Mouse (Mus musculus): ENCODE measurements around the gene Zfyve19.

DNA sequence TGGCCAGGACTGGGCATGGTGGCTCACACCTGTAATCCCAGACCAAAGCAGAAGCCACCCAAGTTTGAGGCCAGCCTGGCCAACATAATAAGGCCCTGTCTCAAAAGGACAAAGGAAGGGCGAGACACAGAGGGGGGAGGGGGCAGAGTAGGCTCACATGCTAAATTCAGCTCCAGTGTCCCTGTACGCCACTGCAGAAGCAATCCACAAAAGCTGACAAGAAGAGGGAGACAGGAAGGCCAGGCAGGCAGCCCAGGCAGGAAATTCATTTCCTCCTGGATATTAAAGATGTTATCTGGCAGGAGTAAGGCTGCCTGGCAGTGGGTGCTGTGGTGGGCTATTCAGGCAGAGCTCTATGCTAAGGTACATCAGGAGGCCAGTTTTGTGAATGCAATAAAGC lies 47.2 kb upstream of the Zfyve19 start:
- TF ChIP-seq POLR2A (IDR thresholded peaks at IDR 0.05; ENCODE audit: borderline replicate concordance, control insufficient read depth, low read depth, low read length) (no peak), CTCF (IDR thresholded peaks at IDR 0.05; ENCODE audit: control insufficient read depth, insufficient read depth, low read length) (no peak)
